Mouse (Mus musculus): ENCODE results near the gene Rbm26. TPM values are rescaled to one million over a fixed set of nuclear protein-coding genes. Genes with fewer than 3 reads are reported as not detected.
A peak's percentile ranks its signal among the peaks of the same experiment; 100 is the strongest.

Rbm26 gene
- polyA plus RNA-seq (2015; fragmentation: Nextera tagmentation; extraction: Ambion mirVana) = 29.8 and 33.3 TPM in 2 replicates

DNA sequence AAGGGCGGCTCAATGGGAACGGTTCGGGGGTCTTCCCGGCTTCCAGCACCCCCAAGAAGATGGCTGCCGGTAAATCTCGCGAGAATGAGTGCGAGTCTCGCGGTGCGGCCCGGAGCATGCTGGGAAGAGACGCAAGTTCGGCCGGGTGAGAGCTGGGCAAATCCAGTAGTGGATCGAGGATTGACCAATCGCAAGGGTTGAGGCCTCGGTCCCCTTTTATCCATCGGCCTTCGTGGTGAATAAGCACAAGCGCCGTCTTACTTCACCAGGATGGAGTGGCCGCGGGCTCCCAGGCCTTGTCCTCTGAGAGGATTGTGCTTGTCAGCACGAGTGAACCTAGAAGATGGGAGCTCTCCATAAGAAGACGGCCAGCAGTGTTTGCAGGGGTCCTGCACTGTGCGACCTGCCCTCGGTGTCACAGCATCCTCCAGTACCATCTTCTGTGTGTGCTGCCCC is at the start of gene Rbm26:
TSS of gene Rbm26 (minus strand) at position 90 of the 456 bp plus-strand sequence.
- Histone ChIP-seq H3K27me3 (replicated peaks) (no peaks in the 10 kb centered on the region), H3K4me2 (peak within 1 kb of the TSS; percentile 78), H3K9me3 (no peaks in the 10 kb centered on the region), H3K4me3 (peak within 1 kb of the TSS; percentile 86), H3K9ac (peak within 1 kb of the TSS; percentile 71), H3K36me3 (replicated peaks) (no peaks in the 10 kb centered on the region), H3K27ac (peak within 1 kb of the TSS; percentile 88), H3K4me1 (peaks cover 30% of the 10 kb centered on the region)
- WGBS = under 1% methylated on average over 28 of the region's 28 CpGs
- peak; percentile 98 for ATAC-seq (replicated peaks)

DNA sequence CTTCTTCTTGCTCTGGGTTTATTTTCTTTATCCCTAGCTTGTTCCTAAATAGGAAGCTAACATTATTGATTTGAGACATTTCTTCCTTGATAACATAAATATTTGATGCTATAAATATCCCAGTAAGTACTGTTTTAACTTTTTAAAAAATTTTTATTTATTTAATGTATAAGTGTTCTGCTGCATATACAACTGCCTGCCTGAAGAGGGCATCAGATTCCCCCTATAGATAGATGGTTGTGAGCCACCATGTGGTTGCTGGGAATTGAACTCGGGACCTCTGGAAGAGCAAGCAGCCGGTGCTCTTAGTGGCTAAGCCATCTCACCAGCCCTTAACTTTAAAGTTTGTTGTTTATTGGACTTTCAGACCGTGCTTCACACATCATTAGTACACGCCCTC is 48.7 kb upstream of the Rbm26 start:
- Histone ChIP-seq H3K9me3 (no peaks in the 10 kb centered on the region), H3K36me3 (replicated peaks) (no peaks in the 10 kb centered on the region), H3K4me3 (no peak overlapping the region), H3K4me1 (no peaks in the 10 kb centered on the region), H3K9ac (no peak overlapping the region), H3K27me3 (replicated peaks) (no peaks in the 10 kb centered on the region), H3K27ac (no peak overlapping the region), H3K4me2 (no peak overlapping the region)
- 95% methylated on average over 4 of the region's 4 CpGs for WGBS
- ATAC-seq (replicated peaks) = no peak

DNA sequence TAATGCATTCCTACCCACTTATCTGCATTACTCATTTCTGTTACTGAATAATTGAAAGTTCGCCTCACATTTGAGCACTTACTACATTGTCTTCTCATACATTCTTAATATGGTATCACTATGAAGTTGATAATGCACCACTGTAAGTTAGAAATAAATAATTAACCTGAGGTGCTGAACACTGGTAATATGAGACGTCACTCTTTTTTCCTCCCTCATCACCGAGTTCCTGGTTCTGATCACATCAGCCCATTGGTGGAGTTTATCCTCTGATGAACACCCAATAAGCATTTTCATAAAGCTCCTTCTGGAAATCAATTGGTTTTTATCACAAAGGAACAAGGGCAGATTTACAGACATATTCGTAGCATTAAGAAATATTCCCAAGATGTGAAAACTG is 45.1 kb upstream of the Rbm26 start:
- H3K36me3 ChIP-seq (replicated peaks) = no peaks in the 10 kb centered on the region
- H3K4me3 ChIP-seq = no peak overlapping the region
- H3K27me3 ChIP-seq (replicated peaks) = no peaks in the 10 kb centered on the region
- H3K4me2 ChIP-seq = no peak overlapping the region
- no peak overlapping the region for H3K27ac ChIP-seq
- WGBS = 89% methylated on average over 4 of the region's 4 CpGs
- H3K9ac ChIP-seq = no peak overlapping the region
- no peaks in the 10 kb centered on the region for H3K4me1 ChIP-seq
- ATAC-seq (replicated peaks) = no peak
- no peaks in the 10 kb centered on the region for H3K9me3 ChIP-seq

DNA sequence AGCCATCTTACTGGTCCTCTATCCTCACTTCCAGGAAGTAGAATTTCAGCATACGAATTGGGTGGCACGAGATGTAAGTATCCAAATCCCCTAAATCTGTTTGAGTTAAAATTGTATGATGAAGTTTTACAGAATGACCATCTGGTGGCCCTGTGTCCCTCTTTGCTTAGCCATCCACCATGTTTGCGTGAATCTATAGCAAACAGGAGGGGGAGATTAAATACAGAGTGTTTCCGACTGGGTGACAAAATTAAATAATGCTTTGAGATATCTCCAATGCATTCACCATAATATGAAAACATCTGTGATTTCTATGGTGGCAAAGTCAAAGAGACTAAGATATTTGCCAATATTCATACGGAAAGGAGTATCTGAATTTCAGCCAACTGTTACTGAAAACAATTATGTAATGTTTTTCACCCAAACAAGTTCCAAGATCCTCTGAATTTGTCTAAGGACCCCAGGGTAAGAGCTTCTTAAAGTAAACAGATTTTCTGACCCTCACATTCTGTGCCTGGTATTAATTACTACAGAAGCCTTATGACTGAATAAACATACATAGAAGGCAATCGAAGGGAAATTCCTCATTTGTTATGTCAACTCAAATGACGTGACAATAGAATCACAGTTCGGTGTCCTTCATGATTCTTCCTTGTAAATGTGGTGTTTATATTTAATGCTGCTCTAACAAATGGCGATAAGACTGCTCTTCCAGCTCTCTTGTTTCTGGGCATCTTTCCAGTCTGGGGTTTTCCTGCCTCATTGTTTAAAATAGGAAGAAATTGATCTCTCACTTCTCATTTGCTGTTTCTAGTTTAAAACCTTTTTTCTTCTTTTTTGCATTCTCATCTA is 42.6 kb upstream of the Rbm26 start:
- Histone ChIP-seq H3K27me3 (replicated peaks) (no peaks in the 10 kb centered on the region), H3K4me3 (no peak overlapping the region), H3K9me3 (no peaks in the 10 kb centered on the region), H3K27ac (no peak overlapping the region), H3K4me2 (no peak overlapping the region), H3K9ac (no peak overlapping the region), H3K36me3 (replicated peaks) (no peaks in the 10 kb centered on the region), H3K4me1 (no peaks in the 10 kb centered on the region)
- ATAC-seq (replicated peaks) = no peak
- 79% methylated on average over 9 of the region's 9 CpGs for WGBS

DNA sequence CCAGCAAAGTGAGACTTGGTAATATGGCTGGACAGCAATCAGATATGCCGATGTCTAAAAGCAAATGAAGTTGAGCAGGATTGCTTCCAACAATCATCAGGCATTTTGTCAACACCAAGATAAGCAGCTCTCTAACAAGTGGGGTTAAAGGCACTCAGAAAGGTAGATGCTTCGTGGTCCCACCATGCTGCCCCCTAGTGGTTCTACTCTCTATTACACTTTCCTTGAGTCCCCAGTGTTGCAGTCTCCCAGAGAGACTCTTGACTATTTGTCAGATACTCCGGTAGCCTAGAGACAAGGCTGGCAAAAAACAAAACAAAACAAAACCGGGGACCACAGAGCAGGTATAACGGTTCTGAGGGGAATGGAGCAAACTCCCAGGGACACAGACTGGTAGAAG is 21.3 kb upstream of the Rbm26 start:
- no peak overlapping the region for H3K4me2 ChIP-seq
- H3K9ac ChIP-seq = no peak overlapping the region
- H3K9me3 ChIP-seq = no peaks in the 10 kb centered on the region
- no peaks in the 10 kb centered on the region for H3K27me3 ChIP-seq (replicated peaks)
- no peaks in the 10 kb centered on the region for H3K4me1 ChIP-seq
- no peak overlapping the region for H3K27ac ChIP-seq
- 58% methylated on average over 5 of the region's 5 CpGs for WGBS
- H3K4me3 ChIP-seq = no peak overlapping the region
- H3K36me3 ChIP-seq (replicated peaks) = no peaks in the 10 kb centered on the region
- ATAC-seq (replicated peaks) = no peak

DNA sequence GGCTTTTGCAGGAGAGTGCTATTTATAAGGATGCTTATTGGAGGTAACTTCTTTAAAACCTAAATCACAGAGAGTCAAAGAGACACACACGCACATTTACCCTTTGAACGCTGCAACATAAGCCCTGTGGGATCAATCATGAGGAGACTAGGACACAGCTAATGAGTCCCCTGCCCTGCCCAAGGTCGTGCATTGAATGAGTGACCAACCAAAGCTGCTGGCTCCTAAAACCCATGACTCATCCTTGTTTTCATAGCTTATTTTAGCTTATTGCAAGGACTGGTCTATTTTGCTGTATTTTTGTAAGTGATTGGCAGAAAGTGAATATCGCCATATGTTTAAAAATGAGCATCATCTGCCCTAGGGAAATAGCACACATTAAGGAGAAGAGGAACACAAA is 17.6 kb upstream of the Rbm26 start:
- Histone ChIP-seq H3K9me3 (no peaks in the 10 kb centered on the region), H3K36me3 (replicated peaks) (no peaks in the 10 kb centered on the region), H3K27me3 (replicated peaks) (no peaks in the 10 kb centered on the region), H3K4me2 (no peak overlapping the region), H3K9ac (no peak overlapping the region), H3K27ac (no peak overlapping the region), H3K4me3 (no peak overlapping the region), H3K4me1 (no peaks in the 10 kb centered on the region)
- no peak for ATAC-seq (replicated peaks)
- 57% methylated on average over 4 of the region's 4 CpGs for WGBS

DNA sequence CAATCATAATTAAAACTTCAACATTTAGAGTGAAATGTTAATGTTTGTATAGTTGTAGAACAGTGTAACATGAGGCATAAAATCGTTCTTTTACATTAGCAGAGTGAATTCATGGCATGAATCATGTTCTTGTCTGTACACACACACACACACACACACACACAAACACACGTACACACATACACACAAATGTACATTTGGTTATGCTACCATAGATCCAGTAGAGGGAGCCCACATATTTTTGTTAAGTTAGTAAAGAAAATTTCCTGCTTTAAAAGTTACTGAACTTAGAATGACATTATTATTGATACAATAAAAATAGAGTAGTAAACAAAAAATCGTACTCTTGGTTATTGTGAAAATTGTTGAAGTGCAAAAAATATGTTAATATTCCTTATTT is 7.7 kb upstream of the Rbm26 start:
- Histone ChIP-seq H3K4me3 (no peak overlapping the region), H3K27me3 (replicated peaks) (no peaks in the 10 kb centered on the region), H3K4me2 (no peak overlapping the region), H3K9me3 (no peaks in the 10 kb centered on the region), H3K4me1 (no peaks in the 10 kb centered on the region), H3K27ac (no peak overlapping the region), H3K36me3 (replicated peaks) (no peaks in the 10 kb centered on the region), H3K9ac (no peak overlapping the region)
- WGBS = 63% methylated on average over 3 of the region's 3 CpGs
- no peak for ATAC-seq (replicated peaks)

DNA sequence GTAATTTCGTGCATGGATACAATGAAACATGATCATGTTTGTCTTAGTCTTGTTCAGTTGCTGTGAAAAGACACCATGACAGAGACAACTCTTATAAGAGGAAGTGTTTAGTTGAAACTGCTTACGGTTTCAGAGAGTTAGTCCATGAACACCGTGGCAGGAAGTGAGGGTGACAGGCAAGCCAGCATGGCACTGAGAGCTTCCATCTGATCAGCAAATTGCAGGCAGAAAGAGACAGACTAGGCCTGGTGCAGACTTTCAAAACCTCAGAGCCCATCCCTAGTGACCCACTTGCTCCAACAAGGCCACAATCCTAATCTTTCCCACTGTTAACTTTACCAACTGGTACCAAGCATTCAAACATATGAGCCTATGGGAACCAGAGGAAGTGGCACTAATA is 5.7 kb upstream of the Rbm26 start:
- no peaks in the 10 kb centered on the region for H3K9me3 ChIP-seq
- ATAC-seq (replicated peaks) = no peak
- no peaks in the 10 kb centered on the region for H3K27me3 ChIP-seq (replicated peaks)
- H3K27ac ChIP-seq = no peak overlapping the region
- H3K4me3 ChIP-seq = no peak overlapping the region
- WGBS = 83% methylated on average over 3 of the region's 3 CpGs
- no peaks in the 10 kb centered on the region for H3K36me3 ChIP-seq (replicated peaks)
- H3K9ac ChIP-seq = no peak overlapping the region
- no peak overlapping the region for H3K4me2 ChIP-seq
- H3K4me1 ChIP-seq = no peaks in the 10 kb centered on the region

DNA sequence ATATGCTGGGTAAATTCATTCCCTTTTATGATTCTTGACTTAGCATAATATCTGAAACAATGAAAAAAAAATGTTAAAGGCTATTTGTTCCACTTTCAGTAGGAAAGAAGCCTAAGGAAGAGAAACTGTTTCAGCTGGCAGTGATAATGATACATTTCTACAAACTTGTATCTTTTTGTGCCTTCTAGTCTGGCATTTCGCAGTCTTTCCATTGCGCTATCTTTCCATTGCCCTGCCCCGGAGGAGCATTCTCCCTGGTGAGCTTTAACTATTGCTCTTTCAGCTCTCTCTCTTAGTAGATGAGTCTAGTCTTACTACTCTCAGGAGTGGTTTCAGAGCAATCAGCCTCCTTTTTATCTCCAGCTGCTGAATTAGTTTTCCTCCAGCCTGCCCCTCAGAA is 2.6 kb upstream of the Rbm26 start:
- ATAC-seq (replicated peaks) = no peak
- WGBS = 94% methylated on average over 3 of the region's 3 CpGs

DNA sequence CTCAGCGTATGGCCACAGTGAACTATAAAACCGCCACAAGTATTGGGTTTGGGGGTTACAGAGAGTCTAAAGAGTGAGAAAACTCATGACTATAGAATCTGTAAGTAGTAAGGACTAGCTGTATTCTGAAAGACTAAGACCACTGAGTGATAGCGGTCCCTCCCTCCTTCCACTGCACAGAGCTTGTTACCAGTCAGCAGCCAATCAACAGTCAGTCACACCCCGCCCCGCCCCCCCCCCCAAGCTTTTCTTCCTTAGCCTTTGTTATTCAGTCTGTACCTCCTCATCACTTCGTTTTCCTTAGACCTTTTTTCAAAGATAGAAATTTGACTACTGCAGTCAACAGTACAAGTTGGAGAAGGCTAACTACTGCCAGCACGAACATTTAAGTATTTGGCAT is 1.9 kb upstream of the Rbm26 start:
- Histone ChIP-seq H3K27me3 (replicated peaks) (no peaks in the 10 kb centered on the region), H3K9me3 (no peaks in the 10 kb centered on the region), H3K4me2 (no peak overlapping the region), H3K36me3 (replicated peaks) (no peaks in the 10 kb centered on the region), H3K4me1 (peaks cover 18% of the 10 kb centered on the region), H3K27ac (no peak overlapping the region), H3K4me3 (no peak overlapping the region), H3K9ac (no peak overlapping the region)
- no peak for ATAC-seq (replicated peaks)
- 65% methylated on average over 6 of the region's 7 CpGs for WGBS

More for the DNA sequence above, 2.6 kb upstream of the Rbm26 start:
- H3K36me3 ChIP-seq (replicated peaks) = no peaks in the 10 kb centered on the region
- H3K9ac ChIP-seq = no peak overlapping the region
- peaks cover 14% of the 10 kb centered on the region for H3K4me1 ChIP-seq
- H3K9me3 ChIP-seq = no peaks in the 10 kb centered on the region
- H3K4me3 ChIP-seq = no peak overlapping the region
- H3K27me3 ChIP-seq (replicated peaks) = no peaks in the 10 kb centered on the region
- no peak overlapping the region for H3K4me2 ChIP-seq
- no peak overlapping the region for H3K27ac ChIP-seq

DNA sequence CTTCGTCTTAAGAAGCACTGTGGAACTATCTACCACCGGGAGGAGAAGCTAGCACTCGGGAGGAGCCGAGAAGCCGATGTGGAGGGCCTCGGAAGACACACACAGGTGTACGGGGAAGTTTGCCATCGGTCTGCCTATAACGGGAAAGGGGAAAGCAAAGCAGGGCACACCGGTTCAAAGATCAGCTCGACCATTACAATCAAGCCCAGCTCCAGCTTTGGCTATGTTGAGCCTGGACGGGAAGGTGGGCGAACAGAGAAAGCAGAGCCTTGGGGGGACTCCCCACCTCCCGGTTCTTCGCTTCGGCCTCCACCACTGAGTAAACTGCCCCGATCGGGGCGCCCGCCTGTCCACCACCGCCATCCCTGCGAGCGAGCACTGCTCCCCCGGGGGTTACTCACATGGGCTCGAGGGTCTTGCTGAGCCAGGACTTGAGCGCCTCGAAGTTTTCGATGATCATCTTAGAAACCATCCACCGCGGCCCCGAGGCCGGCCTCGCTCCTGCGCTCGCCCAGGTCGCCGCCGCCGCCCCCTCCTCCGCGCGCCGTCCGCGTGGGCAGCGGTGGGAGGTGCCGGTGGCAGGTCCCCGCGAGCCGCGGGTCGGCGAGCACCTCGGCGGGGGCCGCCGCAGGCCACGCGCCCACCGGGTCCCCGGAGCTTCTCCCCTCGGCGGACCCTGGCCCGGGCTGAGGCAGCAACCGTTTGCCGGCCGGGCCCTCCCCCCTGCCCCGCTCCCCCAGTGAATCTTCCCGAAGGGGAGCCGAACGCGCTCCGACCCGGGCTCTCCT is 552 bp downstream of the Rbm26 start:
- H3K4me1 ChIP-seq = peaks cover 30% of the 10 kb centered on the region

DNA sequence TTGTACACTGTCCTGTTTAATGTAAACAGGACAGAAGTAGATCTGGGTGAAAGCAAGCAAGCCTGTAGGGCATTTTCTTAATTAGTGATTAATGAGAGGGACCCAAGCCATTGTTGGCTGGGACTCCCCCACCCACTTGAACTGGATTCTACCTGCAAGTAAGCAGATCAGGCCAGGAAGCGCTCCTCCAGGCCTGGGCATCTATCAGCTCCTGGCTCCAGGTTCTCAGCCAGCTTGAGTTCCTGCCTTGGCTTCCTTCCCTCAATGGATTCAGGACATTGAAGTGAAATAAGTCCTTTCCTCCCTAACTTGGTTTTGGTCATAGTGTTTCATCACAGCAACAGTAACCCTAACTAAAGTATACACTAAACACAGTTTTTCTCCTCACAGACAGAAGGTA is 9.9 kb downstream of the Rbm26 start:
- H3K9ac ChIP-seq = no peak overlapping the region
- WGBS = 94% methylated on average over 1 of the region's 1 CpGs
- no peak overlapping the region for H3K4me3 ChIP-seq
- no peaks in the 10 kb centered on the region for H3K27me3 ChIP-seq (replicated peaks)
- H3K9me3 ChIP-seq = no peaks in the 10 kb centered on the region
- H3K27ac ChIP-seq = no peak overlapping the region
- no peak for ATAC-seq (replicated peaks)
- H3K36me3 ChIP-seq (replicated peaks) = no peaks in the 10 kb centered on the region
- no peak overlapping the region for H3K4me2 ChIP-seq
- H3K4me1 ChIP-seq = no peaks in the 10 kb centered on the region

More for the DNA sequence above, 552 bp downstream of the Rbm26 start:
- Histone ChIP-seq H3K4me2 (peak overlapping the region; percentile 78), H3K27ac (peak overlapping the region; percentile 88), H3K4me3 (peak overlapping the region; percentile 86), H3K9ac (peak overlapping the region; percentile 71), H3K27me3 (replicated peaks) (no peaks in the 10 kb centered on the region), H3K9me3 (no peaks in the 10 kb centered on the region), H3K36me3 (replicated peaks) (no peaks in the 10 kb centered on the region)
- peak; percentile 86 for ATAC-seq (replicated peaks)
- under 1% methylated on average over 74 of the region's 74 CpGs for WGBS

Measured in midbrain, embryonic 15.5 days (tissue).